Mouse (Mus musculus) liver, postnatal 0 days (tissue): ENCODE results near the gene Mrgprx1. TPM values are rescaled to one million over a fixed set of nuclear protein-coding genes. Genes with fewer than 3 reads are reported as not detected.
A peak's percentile ranks its signal among the peaks of the same experiment; 100 is the strongest.

Experiments used
- ATAC-seq: fragments of 200-750 bp; cut with Nextera tagmentation; 2 replicates; pipeline ENCODE4 v1.8.0; 2017; ENCODE audit warnings: mild to moderate bottlenecking, moderate library complexity
- DNase-seq: peaks from one replicate; pipeline ENCODE4 v3.0.0-alpha.2; 2016
- H3K27ac ChIP-seq: fragments of 300-500 bp; sonication (generic); 2 replicates; pipeline ENCODE4 v1.5.1; 2014; ENCODE audit warnings: antibody characterized with exemption, moderate library complexity, mild to moderate bottlenecking, low read depth
- H3K27me3 ChIP-seq: fragments of 300-500 bp; sonication (generic); 2 replicates; pipeline ENCODE4 v1.6.1; 2014; ENCODE audit warnings: low read length, control low read depth, mixed read lengths; ENCODE audit not compliant: insufficient read depth
- H3K36me3 ChIP-seq: fragments of 300-500 bp; sonication (generic); replicated peaks from 2 replicates; pipeline ENCODE4 v1.6.1; 2014; ENCODE audit warnings: mild to moderate bottlenecking, control low read depth, low read length, moderate library complexity, mixed read lengths; ENCODE audit not compliant: insufficient read depth
- H3K4me1 ChIP-seq: fragments of 300-500 bp; sonication (generic); 2 replicates; pipeline ENCODE4 v1.6.1; 2014; ENCODE audit warnings: antibody characterized with exemption, mild to moderate bottlenecking, control low read depth; ENCODE audit not compliant: insufficient read depth
- H3K4me2 ChIP-seq: fragments of 300-500 bp; sonication (generic); 2 replicates; pipeline ENCODE4 v1.6.1; 2014; ENCODE audit warnings: low read depth, mild to moderate bottlenecking, low read length, moderate library complexity, mixed read lengths
- H3K4me3 ChIP-seq: fragments of 300-500 bp; sonication (generic); 2 replicates; pipeline ENCODE4 v1.5.1; 2014; ENCODE audit warnings: low read depth, low read length
- H3K9ac ChIP-seq: fragments of 300-500 bp; sonication (generic); replicated peaks from 2 replicates; pipeline ENCODE4 v1.6.1; 2014; ENCODE audit warnings: mild to moderate bottlenecking, moderate library complexity
- H3K9me3 ChIP-seq: fragments of 300-500 bp; sonication (generic); 2 replicates; pipeline ENCODE4 v1.6.1; 2016; ENCODE audit warnings: mild to moderate bottlenecking, control low read depth, low read length, mixed read lengths
- CTCF ChIP-seq: sonication (generic); IDR thresholded peaks from 2 replicates; pipeline ENCODE4 v1.5.1; 2016; ENCODE audit warnings: antibody characterized with exemption, low read depth
- EP300 ChIP-seq: IDR thresholded peaks from 2 replicates; pipeline ENCODE4 v1.6.1; 2016; ENCODE audit warnings: antibody characterized with exemption, low read depth, mild to moderate bottlenecking
- WGBS: fragments of 180-500 bp; shearing (Covaris S2); extraction: QIAGEN DNeasy Blood & Tissue Kit; methylation state at CpG from one replicate; pipeline ENCODE4 v1.1.7; 2014; ENCODE audit not compliant: insufficient replicate concordance; 5-methylcytosine and 5-hydroxymethylcytosine counted together
- polyA plus RNA-seq: library from polyadenylated mRNA; unstranded; fragments of >200 nt; fragmentation: Nextera tagmentation; extraction: Ambion mirVana; gene quantifications from 2 replicates; pipeline ENCODE4 v1.2.1, GENCODE M21; 2015

Mrgprx1 gene
- polyA plus RNA-seq, result not detected in 2 replicates

GRCm38 (mm10) chr7:48027497-48027896 is at the start of gene Mrgprx1:
Gene Mrgprx1, minus strand, starts transcription at chr7:48027597.
- ATAC-seq (no peak), DNase-seq (no peak)
- TF ChIP-seq EP300 (no peak), CTCF (no peak)
- H3K9ac ChIP-seq, result no peak within 1 kb of the TSS
- no peak within 1 kb of the TSS for H3K4me3 ChIP-seq
- H3K27me3 ChIP-seq, result no peaks in the 10 kb centered on the region
- no peaks in the 10 kb centered on the region for H3K36me3 ChIP-seq
- no peak within 1 kb of the TSS for H3K27ac ChIP-seq
- no peak within 1 kb of the TSS for H3K4me2 ChIP-seq
- WGBS, result 64% methylated on average over 3 of the region's 3 CpGs
- no peaks in the 10 kb centered on the region for H3K4me1 ChIP-seq
- H3K9me3 ChIP-seq, result no peaks in the 10 kb centered on the region

- H3K4me1 ChIP-seq, result no peaks in the 10 kb centered on the region
- TF ChIP-seq EP300 (no peak), CTCF (no peak)
- ATAC-seq, result no peak
These were observed 48.1 kb upstream of the Mrgprx1 start for GRCm38 (mm10) chr7:48075521-48075920.

GRCm38 (mm10) chr7:48046475-48047185 is 19.2 kb upstream of the Mrgprx1 start:
- no peak for TF ChIP-seq CTCF
- TF ChIP-seq EP300, result peak; percentile 54; the same call in 1 of the 2 replicates
- no peaks in the 10 kb centered on the region for H3K9me3 ChIP-seq
- ATAC-seq, result no peak
- 51% methylated on average over 4 of the region's 4 CpGs for WGBS
- no peak overlapping the region for H3K9ac ChIP-seq
- no peak overlapping the region for H3K4me2 ChIP-seq
- H3K4me1 ChIP-seq, result no peaks in the 10 kb centered on the region
- no peaks in the 10 kb centered on the region for H3K27me3 ChIP-seq
- H3K36me3 ChIP-seq, result no peaks in the 10 kb centered on the region
- no peak for DNase-seq
- no peak overlapping the region for H3K27ac ChIP-seq
- H3K4me3 ChIP-seq, result no peak overlapping the region

More at GRCm38 (mm10) chr7:48075521-48075920, 48.1 kb upstream of the Mrgprx1 start:
- H3K27me3 ChIP-seq, result no peaks in the 10 kb centered on the region
- no peak overlapping the region for H3K4me2 ChIP-seq
- no peak for DNase-seq
- H3K27ac ChIP-seq, result no peak overlapping the region
- no peak overlapping the region for H3K4me3 ChIP-seq
- H3K36me3 ChIP-seq, result no peaks in the 10 kb centered on the region
- H3K9me3 ChIP-seq, result no peaks in the 10 kb centered on the region
- no peak overlapping the region for H3K9ac ChIP-seq

GRCm38 (mm10) chr7:48044046-48044445 is 16.6 kb upstream of the Mrgprx1 start:
- H3K27me3 ChIP-seq, result no peaks in the 10 kb centered on the region
- DNase-seq, result no peak
- no peaks in the 10 kb centered on the region for H3K36me3 ChIP-seq
- H3K4me2 ChIP-seq, result no peak overlapping the region
- WGBS, result 6% methylated on average over 1 of the region's 1 CpGs
- TF ChIP-seq CTCF (no peak), EP300 (no peak)
- no peaks in the 10 kb centered on the region for H3K4me1 ChIP-seq
- no peaks in the 10 kb centered on the region for H3K9me3 ChIP-seq
- H3K4me3 ChIP-seq, result no peak overlapping the region
- no peak overlapping the region for H3K27ac ChIP-seq
- no peak overlapping the region for H3K9ac ChIP-seq
- no peak for ATAC-seq

- WGBS, result 39% methylated on average over 2 of the region's 2 CpGs
- Histone ChIP-seq H3K4me2 (no peak overlapping the region), H3K27me3 (no peaks in the 10 kb centered on the region), H3K9ac (no peak overlapping the region), H3K4me1 (no peaks in the 10 kb centered on the region), H3K36me3 (no peaks in the 10 kb centered on the region), H3K4me3 (no peak overlapping the region), H3K9me3 (no peaks in the 10 kb centered on the region), H3K27ac (no peak overlapping the region)
- ATAC-seq (no peak), DNase-seq (no peak)
- TF ChIP-seq CTCF, result no peak
- TF ChIP-seq EP300, result no peak
These were observed 9.5 kb downstream of the Mrgprx1 start for GRCm38 (mm10) chr7:48017874-48018273.

GRCm38 (mm10) chr7:47995689-47996088 is 31.7 kb downstream of the Mrgprx1 start:
- H3K9ac ChIP-seq, result no peak overlapping the region
- no peak overlapping the region for H3K27ac ChIP-seq
- ATAC-seq (no peak), DNase-seq (no peak)
- H3K4me2 ChIP-seq, result no peak overlapping the region
- H3K9me3 ChIP-seq, result no peaks in the 10 kb centered on the region
- no peaks in the 10 kb centered on the region for H3K36me3 ChIP-seq
- H3K4me1 ChIP-seq, result no peaks in the 10 kb centered on the region
- no peaks in the 10 kb centered on the region for H3K27me3 ChIP-seq
- TF ChIP-seq CTCF (no peak), EP300 (no peak)
- H3K4me3 ChIP-seq, result no peak overlapping the region
- WGBS, result 33% methylated on average over 3 of the region's 3 CpGs

- DNase-seq (no peak), ATAC-seq (no peak)
- no peak overlapping the region for H3K27ac ChIP-seq
- 27% methylated on average over 1 of the region's 1 CpGs for WGBS
- no peaks in the 10 kb centered on the region for H3K9me3 ChIP-seq
- no peaks in the 10 kb centered on the region for H3K36me3 ChIP-seq
- no peaks in the 10 kb centered on the region for H3K4me1 ChIP-seq
- no peak overlapping the region for H3K9ac ChIP-seq
- no peaks in the 10 kb centered on the region for H3K27me3 ChIP-seq
- H3K4me3 ChIP-seq, result no peak overlapping the region
- peak; percentile 46 for TF ChIP-seq CTCF
- TF ChIP-seq EP300, result no peak
- no peak overlapping the region for H3K4me2 ChIP-seq
These were observed 40.6 kb downstream of the Mrgprx1 start for GRCm38 (mm10) chr7:47986752-47987151.
